Mouse (Mus musculus): ENCODE measurements around the gene Rem1. TPM values are rescaled to one million over a fixed set of nuclear protein-coding genes. Genes with fewer than 3 reads are reported as not detected.

The Rem1 gene
- total RNA-seq (2014; fragmentation: Nextera tagmentation): 0.45 TPM in 1 of 2 replicates, not detected in the other
- total RNA-seq (2017): not detected in 2 replicates

DNA sequence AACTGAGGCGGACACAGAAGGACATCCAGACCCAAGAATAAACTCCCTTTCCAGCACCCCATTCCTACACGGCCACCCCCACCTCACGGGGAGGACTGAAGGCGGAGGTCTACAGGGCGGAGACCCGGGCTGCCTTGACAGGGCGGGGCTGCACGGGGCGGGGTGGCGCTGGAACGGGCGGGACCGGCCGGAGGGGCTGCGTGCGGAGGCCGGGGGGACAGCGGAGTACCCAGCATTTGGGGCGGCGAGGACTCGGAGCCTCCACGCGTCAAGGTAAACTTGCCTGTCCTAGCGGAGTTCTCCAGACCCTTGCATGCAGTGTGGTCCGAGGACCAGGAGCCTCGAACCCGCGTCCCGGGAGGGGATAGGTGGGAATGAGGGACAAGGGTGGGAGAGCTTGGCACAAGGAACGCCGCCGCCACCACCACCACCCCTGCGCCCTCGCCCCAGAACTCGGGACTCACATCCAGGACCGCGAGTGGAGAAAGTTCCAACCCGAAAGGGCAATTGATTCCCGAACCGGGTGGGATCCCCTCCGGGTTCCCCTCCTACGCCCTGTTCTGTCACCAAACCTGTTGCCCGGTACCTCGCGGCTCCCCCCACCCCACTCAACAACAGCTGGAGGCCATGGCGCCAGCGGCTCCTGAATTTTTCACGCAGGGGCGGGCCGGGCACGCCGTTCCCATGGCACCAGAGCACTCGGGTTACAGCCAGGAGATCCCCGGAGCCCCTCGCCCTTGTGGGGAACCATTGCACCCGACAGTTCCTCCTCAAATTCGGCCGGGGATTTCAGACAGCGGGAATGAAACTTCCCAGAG, at the start of gene Rem1:
Gene Rem1 (plus strand): TSS at position 178 of the 818 bp plus-strand sequence.
- ATAC-seq (replicated peaks; ENCODE audit: poor library complexity, severe bottlenecking): peak; percentile 64

DNA sequence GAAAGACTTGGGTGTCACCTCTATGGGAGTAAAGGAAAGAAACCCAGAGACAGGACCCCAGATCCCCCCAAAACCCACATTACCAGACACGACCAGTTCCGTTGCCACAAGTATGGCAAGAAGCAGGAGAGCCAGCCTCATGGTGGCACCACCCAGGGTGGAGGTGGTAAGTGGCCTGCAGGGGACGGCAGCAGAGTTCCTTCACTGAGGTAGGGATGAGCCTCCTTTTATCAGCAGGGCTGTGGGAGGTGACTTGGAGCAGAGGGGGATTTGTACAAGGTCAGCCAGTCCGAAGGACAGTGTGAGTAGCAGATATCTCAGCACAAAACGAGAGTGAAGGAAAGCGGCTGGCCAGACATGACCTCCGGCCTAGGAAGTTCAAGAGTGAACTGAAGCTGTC, 46.6 kb upstream of the Rem1 start, which contains the start of gene Defb19:
Gene Defb19 (minus strand): TSS at position 206 of the 400 bp plus-strand sequence.
- no peak for ATAC-seq (replicated peaks; ENCODE audit: poor library complexity, severe bottlenecking)

DNA sequence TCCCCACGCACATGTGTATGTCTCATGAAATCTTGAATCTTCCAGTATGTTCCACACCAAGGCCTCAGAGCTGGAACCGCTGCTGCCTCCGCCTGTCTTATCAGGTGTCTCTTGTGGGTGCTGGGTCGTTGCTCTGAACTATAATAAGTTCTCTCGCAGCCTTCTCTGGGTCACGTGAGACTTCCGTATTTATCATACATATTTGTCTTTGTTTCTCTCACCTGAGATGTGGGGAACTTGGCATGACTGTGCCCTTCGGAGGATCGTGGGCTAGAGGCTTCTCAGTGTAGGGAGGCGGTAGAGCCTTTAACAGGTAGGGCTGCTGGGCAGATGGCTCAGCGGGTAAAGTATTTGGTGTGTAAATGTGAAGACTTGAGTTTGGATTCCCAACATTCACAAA, 46.1 kb upstream of the Rem1 start:
- ATAC-seq (replicated peaks; ENCODE audit: poor library complexity, severe bottlenecking): no peak

DNA sequence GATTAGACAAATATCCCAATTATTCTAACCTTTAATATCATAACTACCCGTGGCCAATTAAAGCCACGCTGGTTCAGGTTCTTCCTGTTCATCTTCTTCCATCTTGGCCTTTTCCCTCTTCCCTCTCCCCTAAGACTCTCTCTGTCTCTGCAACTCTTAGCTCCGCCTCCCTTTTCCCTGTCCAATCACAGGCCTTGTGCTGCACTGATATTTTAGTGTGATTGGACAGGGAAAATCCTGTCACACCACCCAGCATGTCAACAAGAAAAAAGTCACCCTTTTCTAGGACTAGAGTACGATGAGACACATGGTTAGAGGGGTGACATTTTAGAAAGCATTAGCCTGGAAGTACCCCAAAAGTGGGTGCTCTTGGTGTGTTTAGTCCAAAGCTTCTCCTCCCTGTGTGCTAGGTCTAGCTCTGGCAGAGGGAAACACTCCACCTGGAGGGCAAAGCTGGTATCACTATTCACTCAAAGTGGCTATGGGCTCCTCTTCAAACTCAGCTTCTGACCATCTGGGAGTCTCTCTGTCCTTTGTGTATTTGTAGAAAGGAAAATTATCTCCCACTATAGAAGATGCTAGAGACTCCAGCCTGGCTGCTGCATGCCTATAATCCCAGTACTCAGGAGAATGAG, 39.7 kb upstream of the Rem1 start:
- peak; percentile 78 for ATAC-seq (replicated peaks; ENCODE audit: poor library complexity, severe bottlenecking)

DNA sequence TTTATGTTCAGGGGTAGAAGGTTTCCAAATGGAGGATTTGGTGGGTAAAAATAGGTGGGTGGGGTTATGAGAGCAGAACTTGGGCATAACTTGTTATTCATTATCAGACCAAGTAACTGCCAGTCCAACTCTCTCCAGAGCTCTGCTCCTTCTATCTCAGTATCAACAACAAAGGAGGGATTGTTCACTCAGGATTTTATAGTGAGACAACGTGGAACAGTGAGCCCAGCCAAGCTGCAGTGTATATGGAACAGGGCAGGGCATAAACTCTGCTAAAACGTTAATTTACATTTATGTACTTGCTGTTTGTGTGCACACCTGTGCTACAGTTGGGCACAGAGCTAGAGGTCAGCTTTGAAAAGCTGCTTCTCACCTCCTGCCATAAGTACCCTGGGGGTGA, 38.3 kb upstream of the Rem1 start:
- no peak for ATAC-seq (replicated peaks; ENCODE audit: poor library complexity, severe bottlenecking)

DNA sequence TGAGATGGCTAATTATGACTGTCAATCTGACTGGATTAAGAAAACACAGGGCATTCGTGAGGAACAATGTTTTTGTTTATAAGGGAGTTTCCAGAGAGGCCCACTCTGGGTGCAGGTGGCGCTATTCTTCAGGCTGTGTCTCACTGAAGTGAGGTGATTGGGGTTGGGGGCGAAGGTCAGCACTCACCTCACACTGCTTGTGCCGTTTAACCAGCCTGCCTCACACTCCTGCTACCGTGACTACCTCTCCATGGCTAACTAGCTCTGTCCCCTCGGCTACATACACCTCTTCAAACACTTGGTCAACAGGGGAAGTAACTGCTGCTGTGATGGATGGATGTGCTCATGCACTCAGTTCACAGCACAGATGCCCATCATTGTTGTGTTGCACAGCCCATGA, 37.7 kb upstream of the Rem1 start:
- ATAC-seq (replicated peaks; ENCODE audit: poor library complexity, severe bottlenecking): no peak

DNA sequence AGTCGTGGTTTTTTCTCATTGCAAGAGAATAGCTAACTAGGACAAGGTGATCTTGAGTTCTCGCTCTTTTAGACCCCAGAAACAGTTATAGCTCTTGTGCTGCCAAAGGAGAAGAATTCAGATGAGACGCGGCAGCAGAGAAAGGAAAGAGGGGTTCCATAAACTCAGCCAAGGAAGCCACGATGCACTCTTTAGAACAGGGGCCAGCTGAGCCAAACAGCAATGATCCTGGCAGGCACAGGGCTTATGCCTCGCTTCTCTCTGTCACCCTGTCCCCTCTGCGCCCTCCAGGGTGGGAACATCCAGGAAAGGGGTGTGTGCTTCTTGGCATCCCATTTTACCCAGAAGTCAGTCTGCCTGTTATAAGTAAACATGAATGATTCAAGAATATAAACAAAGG, 27.5 kb upstream of the Rem1 start, which contains the start of gene Defb45:
Gene Defb45 (minus strand): TSS at position 101 of the 400 bp plus-strand sequence.
- no peak for ATAC-seq (replicated peaks; ENCODE audit: poor library complexity, severe bottlenecking)

DNA sequence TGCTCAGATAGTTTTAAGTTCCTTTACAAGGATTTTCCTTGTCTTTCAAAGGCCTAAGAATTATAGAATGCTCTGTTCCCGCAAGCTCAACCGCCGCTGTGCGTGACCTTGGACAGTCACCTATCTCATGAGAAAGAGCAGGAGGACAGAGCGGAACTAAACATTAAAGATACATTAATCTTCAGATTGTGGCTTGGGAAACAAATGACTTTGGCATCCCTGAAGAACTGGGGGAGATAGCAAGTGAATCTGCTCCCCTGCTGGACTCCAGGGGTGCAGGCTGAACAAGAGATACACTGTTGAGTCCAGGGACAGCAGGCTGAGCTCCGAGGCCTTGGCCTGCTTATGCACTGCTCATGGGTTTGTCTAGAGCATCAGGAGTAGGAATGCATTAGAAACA, 26.7 kb upstream of the Rem1 start:
- ATAC-seq (replicated peaks; ENCODE audit: poor library complexity, severe bottlenecking): no peak

DNA sequence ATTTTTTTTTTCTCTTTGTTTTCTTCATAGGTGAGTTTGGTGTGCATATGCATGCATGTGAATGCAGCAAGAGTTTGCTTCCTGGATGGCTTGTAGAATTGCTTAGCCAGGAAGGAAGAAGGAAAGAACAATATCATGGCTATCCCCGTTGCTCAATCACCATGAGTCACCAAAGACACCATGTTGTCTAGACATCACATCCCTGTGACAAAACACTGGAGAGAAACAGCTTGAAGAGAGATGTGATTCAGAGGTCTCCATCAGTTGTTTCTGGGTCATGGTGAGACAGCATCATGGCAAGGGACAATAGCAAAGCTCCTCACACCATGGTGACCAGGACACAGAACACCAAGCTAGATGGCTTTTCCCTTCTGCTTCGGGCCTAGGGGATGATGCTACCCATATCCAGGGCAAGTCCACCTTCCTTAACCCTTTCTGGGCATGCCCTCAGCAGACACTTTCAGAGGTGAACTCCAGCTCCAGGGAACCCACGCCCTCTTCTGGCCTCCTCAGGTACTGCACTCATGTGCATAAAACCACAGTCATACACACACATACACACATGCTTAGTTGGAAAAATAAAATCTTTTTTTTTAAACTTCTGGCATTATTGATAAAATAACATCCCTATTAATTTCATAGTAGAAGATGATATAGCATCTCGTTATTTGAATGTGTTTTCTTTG, 25.3 kb upstream of the Rem1 start:
- peak; percentile 61 for ATAC-seq (replicated peaks; ENCODE audit: poor library complexity, severe bottlenecking)

DNA sequence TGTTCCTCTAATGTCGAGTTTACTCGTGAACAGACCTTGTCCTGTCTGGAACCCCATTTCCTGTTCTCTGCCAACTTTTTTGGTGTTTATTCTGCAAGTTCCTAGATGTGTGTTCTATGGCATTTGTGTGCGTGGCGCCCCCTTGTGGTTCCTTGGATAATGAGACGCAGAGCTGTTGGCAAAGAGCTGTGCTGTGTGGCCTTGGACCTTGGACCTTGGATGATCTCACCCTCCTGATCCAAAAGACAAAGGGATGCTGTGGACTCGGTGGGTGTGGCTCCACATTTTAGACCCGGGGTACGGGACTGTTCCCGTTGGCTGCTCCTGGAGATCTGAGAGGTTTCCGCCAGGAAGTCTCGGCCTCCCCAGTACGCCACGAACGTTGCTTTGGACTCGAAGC, 22.7 kb upstream of the Rem1 start, which contains the start of gene Defb36:
Gene Defb36 (plus strand): TSS at position 271 of the 400 bp plus-strand sequence.
- peak; percentile 46 for ATAC-seq (replicated peaks; ENCODE audit: poor library complexity, severe bottlenecking)

DNA sequence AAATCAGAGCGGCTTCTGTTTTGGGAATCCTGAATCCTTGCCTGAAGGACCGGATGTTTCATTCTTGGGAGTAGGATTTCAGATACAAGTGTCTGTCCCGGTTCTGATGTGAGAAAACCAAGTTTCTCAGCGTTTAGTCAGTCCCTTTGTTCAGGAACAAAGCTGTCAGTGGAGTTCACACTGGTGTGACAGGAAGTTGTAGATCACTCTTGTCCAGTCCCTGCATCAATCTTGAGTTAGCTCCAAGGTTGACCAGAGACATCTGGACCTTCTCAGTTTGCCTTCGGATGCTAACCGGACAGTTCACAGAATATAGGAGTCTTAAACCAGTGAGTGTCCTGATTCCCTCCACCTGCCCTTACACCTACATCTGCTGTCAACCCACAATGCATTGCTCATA, 19.0 kb upstream of the Rem1 start:
- no peak for ATAC-seq (replicated peaks; ENCODE audit: poor library complexity, severe bottlenecking)

DNA sequence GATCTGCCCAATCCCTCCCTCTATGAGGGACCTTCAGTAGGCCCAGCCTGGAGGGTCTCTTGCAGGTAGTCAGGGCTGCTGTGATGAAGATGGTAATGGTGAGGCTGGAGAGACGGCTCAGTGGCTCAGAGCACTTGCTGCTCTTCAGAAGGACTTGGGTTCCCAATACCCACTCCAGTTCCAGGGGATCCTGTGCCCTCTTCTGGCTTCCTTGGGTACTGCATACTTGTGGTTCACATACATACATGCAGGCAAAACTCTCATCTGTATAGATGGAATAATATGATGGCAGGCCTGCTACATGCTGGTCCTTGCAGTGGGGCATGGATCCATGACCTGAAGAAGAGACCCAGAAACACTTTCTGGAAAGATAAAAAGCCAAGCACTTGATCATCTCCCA, 18.0 kb upstream of the Rem1 start:
- ATAC-seq (replicated peaks; ENCODE audit: poor library complexity, severe bottlenecking): no peak

DNA sequence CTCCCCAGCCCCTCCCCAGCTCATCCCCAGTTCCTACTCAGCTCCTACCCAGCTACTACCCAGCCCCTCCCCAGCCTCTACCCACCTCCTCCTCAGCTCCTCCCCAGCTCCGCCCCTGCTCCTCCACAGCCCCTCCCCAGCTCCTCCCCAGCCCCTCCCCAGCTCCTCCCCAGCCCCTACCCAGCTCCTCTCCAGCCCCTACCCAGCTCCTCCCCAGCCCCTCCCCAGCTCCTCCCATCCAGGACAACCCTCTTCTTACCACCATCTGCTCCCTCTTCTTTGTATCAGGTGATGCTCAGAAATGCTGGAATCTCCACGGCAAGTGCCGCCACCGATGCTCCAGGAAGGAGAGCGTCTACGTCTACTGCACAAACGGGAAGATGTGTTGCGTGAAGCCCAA, 14.6 kb upstream of the Rem1 start:
- ATAC-seq (replicated peaks; ENCODE audit: poor library complexity, severe bottlenecking): no peak

DNA sequence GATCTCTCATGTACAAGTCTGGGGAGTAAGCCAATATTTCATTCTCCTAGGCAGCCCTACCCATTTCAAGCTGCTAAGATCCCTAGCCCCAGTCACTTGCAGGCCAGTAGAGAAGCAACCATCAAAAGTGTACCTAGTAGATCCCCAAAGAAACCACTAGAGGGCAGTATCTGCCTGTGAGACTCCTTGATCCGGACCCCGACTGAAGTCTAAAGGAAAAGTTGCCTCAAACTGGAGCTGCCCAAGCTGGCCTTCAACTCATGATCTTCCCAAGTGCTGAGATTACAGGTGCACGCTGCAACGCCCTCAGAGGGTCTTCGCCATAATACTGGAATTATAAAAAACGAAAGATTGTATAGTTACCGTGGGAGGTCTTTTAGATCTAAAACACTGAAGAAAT, 11.2 kb upstream of the Rem1 start:
- ATAC-seq (replicated peaks; ENCODE audit: poor library complexity, severe bottlenecking): peak; percentile 80

DNA sequence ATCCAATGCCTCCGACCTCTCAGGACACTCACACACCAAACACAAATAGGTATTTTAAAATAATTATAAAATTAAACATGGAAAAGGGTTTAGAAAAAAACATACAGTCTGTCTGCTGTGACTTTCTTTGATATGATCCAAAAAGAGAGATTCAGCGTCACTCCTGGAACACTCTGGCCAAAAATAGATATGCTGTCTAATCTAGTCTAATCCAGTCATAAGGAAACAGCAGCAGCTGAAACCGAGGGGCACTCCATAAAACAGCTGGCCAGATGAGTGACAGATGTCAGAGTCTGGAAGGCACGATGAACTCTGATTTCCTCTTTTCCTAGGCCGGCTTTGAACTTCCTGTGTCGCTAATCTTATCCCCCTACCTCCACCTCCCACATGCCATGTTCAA, 10.3 kb upstream of the Rem1 start:
- no peak for ATAC-seq (replicated peaks; ENCODE audit: poor library complexity, severe bottlenecking)

DNA sequence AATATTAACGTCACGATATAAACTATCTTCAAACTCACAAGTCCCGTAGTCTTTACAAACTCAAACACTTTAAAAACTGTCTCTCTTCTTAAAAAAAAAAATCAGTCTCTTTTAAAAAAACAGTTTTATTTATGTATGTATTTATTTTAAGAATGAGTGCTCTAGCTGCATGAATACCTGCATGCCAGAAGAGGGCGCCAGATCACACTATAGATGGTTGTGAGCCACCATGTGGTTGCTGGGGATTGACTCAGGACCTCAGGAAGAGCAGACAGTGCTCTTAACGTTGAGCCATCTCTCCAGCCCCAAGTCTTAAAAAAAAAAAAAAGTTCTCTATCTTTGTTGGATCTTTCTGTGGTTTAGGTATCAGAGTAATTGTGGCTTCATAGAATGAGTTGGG, 9.4 kb upstream of the Rem1 start:
- no peak for ATAC-seq (replicated peaks; ENCODE audit: poor library complexity, severe bottlenecking)

DNA sequence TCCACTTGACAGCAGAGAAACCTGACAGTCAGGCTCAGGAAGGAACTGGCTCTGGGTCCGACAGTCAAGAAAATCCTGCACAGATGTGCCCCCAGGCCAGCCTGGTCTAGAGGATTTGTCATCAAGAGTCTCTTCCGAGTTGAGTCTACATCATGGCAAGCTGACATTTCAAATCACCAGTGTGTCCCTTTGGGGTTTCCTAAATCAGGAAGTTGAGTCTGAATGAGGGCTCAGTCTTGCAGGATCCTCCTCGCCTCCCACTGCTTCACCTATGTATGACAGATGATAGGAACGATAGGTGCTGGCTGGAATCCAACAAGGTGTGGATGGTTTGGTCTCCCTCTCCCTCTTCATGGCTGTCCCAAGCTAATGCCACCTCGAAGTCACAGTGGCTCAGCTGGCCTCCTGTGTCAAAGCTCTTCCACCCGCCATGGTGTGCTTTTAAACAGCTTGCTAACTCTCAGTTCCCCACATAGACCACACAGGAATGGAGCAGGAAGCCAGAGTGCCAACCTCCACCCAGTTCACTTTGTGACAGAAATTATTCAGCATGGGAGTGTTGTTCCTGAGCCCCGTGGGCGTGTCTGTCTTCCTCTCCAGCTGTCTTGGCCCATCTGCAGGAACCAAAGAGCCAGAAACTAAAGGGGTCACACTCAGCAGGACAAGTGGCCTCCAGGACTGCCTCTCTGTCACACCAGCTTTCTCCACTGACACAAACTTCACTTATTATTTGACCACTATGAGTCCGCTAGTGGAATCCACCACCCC, 6.2 kb upstream of the Rem1 start:
- peak; percentile 92 for ATAC-seq (replicated peaks; ENCODE audit: poor library complexity, severe bottlenecking)

DNA sequence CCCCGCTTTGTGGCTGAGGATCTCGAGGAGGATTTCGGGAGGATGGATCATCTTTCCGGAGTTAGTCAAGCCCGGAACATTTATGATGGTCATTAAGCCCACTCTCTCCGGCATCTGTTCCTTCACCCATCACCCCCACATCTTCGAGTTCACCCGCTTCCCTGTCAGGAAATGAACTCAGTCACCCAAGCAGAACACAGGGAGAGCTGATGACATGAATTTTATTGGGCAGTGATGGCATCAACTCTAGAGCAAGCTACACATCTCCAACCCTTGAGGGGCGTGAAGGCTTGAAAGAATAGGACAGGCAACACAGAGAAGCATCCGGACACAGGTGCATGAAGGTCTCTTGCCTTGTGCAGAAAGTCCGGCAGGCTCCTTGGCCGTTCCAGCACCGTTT, 4.6 kb upstream of the Rem1 start:
- no peak for ATAC-seq (replicated peaks; ENCODE audit: poor library complexity, severe bottlenecking)

DNA sequence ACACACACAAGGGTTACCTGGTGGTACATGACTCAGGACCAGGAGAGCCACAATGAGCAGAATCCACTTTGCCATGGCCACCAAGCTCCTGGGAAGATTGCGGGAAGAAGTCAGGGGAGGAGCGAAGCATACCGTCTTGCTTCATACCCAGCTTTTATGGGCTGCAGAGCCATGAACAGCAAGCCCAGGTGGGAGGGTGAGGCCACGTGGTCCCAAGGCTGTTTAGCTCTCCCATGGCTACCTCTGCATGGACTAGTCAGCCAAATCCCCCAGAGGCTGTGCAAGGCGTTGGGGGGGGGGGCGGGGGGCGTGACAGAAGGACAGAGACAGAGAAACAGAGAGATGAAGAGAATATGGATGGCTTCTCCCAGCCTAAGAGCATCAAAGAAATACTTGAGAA, 3.8 kb upstream of the Rem1 start, which contains the start of gene Defb25:
Gene Defb25 (minus strand): TSS at position 101 of the 400 bp plus-strand sequence.
- ATAC-seq (replicated peaks; ENCODE audit: poor library complexity, severe bottlenecking): no peak

DNA sequence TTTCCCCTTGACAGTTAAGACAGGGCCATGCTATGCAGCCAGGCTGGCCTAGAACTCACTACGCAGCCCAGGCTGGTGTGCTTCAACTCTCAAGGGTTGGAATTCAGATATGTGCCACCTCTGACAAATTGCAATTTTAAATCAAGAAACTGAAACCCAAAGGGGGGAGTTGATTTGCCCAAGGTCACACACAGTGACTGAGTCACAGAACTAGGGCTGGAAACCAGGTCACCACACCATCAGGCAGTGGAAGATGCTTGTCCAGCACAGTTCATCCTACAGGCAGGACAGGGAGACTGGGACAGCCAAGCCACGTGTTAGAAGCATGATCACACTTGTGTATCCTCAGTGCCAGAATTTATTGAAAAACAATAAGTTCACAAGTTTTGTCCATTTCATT, 2.2 kb upstream of the Rem1 start:
- no peak for ATAC-seq (replicated peaks; ENCODE audit: poor library complexity, severe bottlenecking)
